13 mouse cellular contexts compared by ENCODE assay signal in genomic region chr1:94581650-94582405, GRCm38 (mm10).
DNase-seq lines count a peak whose midpoint lies in the region; ATAC-seq lines count a peak whose summit lies in the region.
"Had no signal": no experiment of that assay in that cellular context is flagged by ENCODE, and none has a peak within 500 bp of the region (broad histone marks: within the 10 kb centered on the region; RNA-seq: fewer than 3 reads in every experiment).

No protein-coding gene starts in this region.

- H3K4me3 ChIP-seq in heart, embryonic 11.5 days (ENCODE audit: low read depth, low read length): no peak overlapping the region
- H3K4me3 ChIP-seq: hindbrain, embryonic 13.5 days; left cerebral cortex, adult 2 months had no signal

- H3K27ac ChIP-seq in heart, embryonic 11.5 days (ENCODE audit: low read depth, low read length): no peak overlapping the region
- H3K27ac ChIP-seq: hindbrain, embryonic 13.5 days; left cerebral cortex, adult 2 months had no signal

- peak; percentile 97 to 98 for ATAC-seq in hematopoietic stem cell, adult 5-6 weeks (replicated peaks in 1 of 2; ENCODE audit: insufficient read depth in 1 of 2, low FRiP score in 2 of 2, low TSS enrichment in 1 of 2, low read depth in 1 of 2, poor library complexity in 2 of 2, severe bottlenecking in 2 of 2)
- no peak for ATAC-seq in heart, embryonic 11.5 days (replicated peaks; ENCODE audit: insufficient number of reproducible peaks, low FRiP score, low TSS enrichment)

- 55% methylated on average over 4 of the region's 4 CpGs for WGBS in heart, embryonic 11.5 days (ENCODE audit: insufficient replicate concordance)

- no peaks in the 10 kb centered on the region for H3K9me3 ChIP-seq in heart, embryonic 11.5 days (replicated peaks; ENCODE audit: control insufficient read depth, low read length)
- H3K9me3 ChIP-seq: hindbrain, embryonic 13.5 days had no signal

- no peak overlapping the region for H3K9ac ChIP-seq in heart, embryonic 11.5 days (ENCODE audit: low read depth, low read length)
- H3K9ac ChIP-seq: hindbrain, embryonic 13.5 days had no signal

- H3K36me3 ChIP-seq in heart, embryonic 11.5 days (ENCODE audit: control insufficient read depth, insufficient read depth, low read length): no peaks in the 10 kb centered on the region
- H3K36me3 ChIP-seq: hindbrain, embryonic 13.5 days had no signal

- no peaks in the 10 kb centered on the region for H3K27me3 ChIP-seq in heart, embryonic 11.5 days (ENCODE audit: control insufficient read depth, insufficient read depth, low read length)
- H3K27me3 ChIP-seq: hindbrain, embryonic 13.5 days had no signal

- no peak overlapping the region for H3K4me2 ChIP-seq in heart, embryonic 11.5 days
- H3K4me2 ChIP-seq: hindbrain, embryonic 13.5 days had no signal

- no peaks in the 10 kb centered on the region for H3K4me1 ChIP-seq in heart, embryonic 11.5 days (ENCODE audit: control insufficient read depth, insufficient read depth, low read length)
- H3K4me1 ChIP-seq: hindbrain, embryonic 13.5 days had no signal

- DNase-seq in kidney, postnatal 10 days: peak; percentile 12
- DNase-seq in kidney, adult 8-10 months: no peak
- peak; percentile 3 for DNase-seq in brain, adult 2 months (ENCODE audit: low read depth, low spot score)
- DNase-seq in lung, postnatal 36 days: peak; percentile 62
- DNase-seq in testis, postnatal 10 days (ENCODE audit: low spot score): no peak
- DNase-seq in thymus, postnatal 14 days: no peak
- DNase-seq: cerebellum, postnatal 36 days; kidney, adult 11 months; thymus, adult 18-20 months had no signal

Comparison
In these comparisons a context has a peak if more than half of its experiments do, and no peak if none do; other contexts are left out.
1. DNase-seq: peak in kidney, postnatal 10 days (single experiment), brain, adult 2 months (single experiment) and lung, postnatal 36 days (single experiment); none in kidney, adult 8-10 months (0 of 2), testis, postnatal 10 days (single experiment) and thymus, postnatal 14 days (single experiment).